Mouse (Mus musculus): ENCODE data around the gene Wdr66. TPM values are rescaled to one million over a fixed set of nuclear protein-coding genes. Genes with fewer than 3 reads are reported as not detected.

Gene Wdr66
- polyA plus RNA-seq, 1 experiment from 2014 or later, result 1.1 TPM

GRCm38 (mm10) chr5:123260698-123261097, 8.8 kb downstream of the Wdr66 start:
- Histone ChIP-seq H3K27me3 (ENCODE audit: control insufficient read depth, insufficient read depth, low read length) (no peaks in the 10 kb centered on the region), H3K9me3 (replicated peaks; ENCODE audit: control insufficient read depth, low read length) (no peaks in the 10 kb centered on the region), H3K4me2 (ENCODE audit: low read depth, low read length) (no peak overlapping the region), H3K27ac (ENCODE audit: low read length) (no peak overlapping the region), H3K4me1 (ENCODE audit: control insufficient read depth, insufficient read depth, low read length) (peaks cover 5% of the 10 kb centered on the region; the same call in 1 of the 2 replicates), H3K4me3 (replicated peaks; ENCODE audit: low read length) (no peak overlapping the region), H3K9ac (ENCODE audit: low read length) (no peak overlapping the region), H3K36me3 (ENCODE audit: control insufficient read depth, insufficient read depth, low read length) (no peaks in the 10 kb centered on the region)
- no peak for ATAC-seq (ENCODE audit: insufficient read depth, low FRiP score)
- WGBS, result 78% methylated on average over 8 of the region's 8 CpGs

DNA sequence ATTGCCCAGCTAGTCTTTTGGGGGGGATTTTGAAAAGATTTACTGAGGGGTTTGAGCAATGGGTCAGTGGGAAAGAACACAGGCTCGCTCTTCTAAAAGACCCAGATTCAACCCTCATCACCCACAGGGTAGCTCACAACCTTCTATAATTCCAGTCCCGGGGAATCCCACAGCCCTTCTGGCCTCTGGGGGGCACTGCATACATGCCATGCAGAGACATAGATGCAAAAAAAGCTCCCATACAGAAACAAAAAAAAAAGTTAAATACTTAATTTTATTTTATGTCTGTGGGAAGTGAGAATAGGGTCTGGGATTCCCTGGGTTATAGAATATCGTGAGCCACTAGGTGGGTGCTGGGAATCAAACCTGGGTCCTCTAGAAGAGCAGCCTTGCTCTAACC, 15.0 kb downstream of the Wdr66 start:
- H3K9ac ChIP-seq (ENCODE audit: low read length), result no peak overlapping the region
- no peaks in the 10 kb centered on the region for H3K36me3 ChIP-seq (ENCODE audit: control insufficient read depth, insufficient read depth, low read length)
- ATAC-seq (ENCODE audit: insufficient read depth, low FRiP score), result no peak
- no peaks in the 10 kb centered on the region for H3K27me3 ChIP-seq (ENCODE audit: control insufficient read depth, insufficient read depth, low read length)
- no peaks in the 10 kb centered on the region for H3K9me3 ChIP-seq (replicated peaks; ENCODE audit: control insufficient read depth, low read length)
- H3K27ac ChIP-seq (ENCODE audit: low read length), result no peak overlapping the region
- no peak overlapping the region for H3K4me3 ChIP-seq (replicated peaks; ENCODE audit: low read length)
- no peaks in the 10 kb centered on the region for H3K4me1 ChIP-seq (ENCODE audit: control insufficient read depth, insufficient read depth, low read length)
- WGBS, result 78% methylated on average over 3 of the region's 3 CpGs
- H3K4me2 ChIP-seq (ENCODE audit: low read depth, low read length), result no peak overlapping the region

- no peaks in the 10 kb centered on the region for H3K4me1 ChIP-seq (ENCODE audit: control insufficient read depth, insufficient read depth, low read length)
- no peak overlapping the region for H3K9ac ChIP-seq (ENCODE audit: low read length)
- no peak overlapping the region for H3K27ac ChIP-seq (ENCODE audit: low read length)
- H3K36me3 ChIP-seq (ENCODE audit: control insufficient read depth, insufficient read depth, low read length), result no peaks in the 10 kb centered on the region
- WGBS, result 82% methylated on average over 28 of the region's 28 CpGs
- no peak overlapping the region for H3K4me3 ChIP-seq (replicated peaks; ENCODE audit: low read length)
- no peak overlapping the region for H3K4me2 ChIP-seq (ENCODE audit: low read depth, low read length)
- H3K27me3 ChIP-seq (ENCODE audit: control insufficient read depth, insufficient read depth, low read length), result no peaks in the 10 kb centered on the region
- ATAC-seq (ENCODE audit: insufficient read depth, low FRiP score), result no peak
- no peaks in the 10 kb centered on the region for H3K9me3 ChIP-seq (replicated peaks; ENCODE audit: control insufficient read depth, low read length)
These were observed 16.9 kb downstream of the Wdr66 start for GRCm38 (mm10) chr5:123268477-123269474.

GRCm38 (mm10) chr5:123270917-123271316, 19.0 kb downstream of the Wdr66 start:
- no peaks in the 10 kb centered on the region for H3K27me3 ChIP-seq (ENCODE audit: control insufficient read depth, insufficient read depth, low read length)
- ATAC-seq (ENCODE audit: insufficient read depth, low FRiP score), result no peak
- H3K9ac ChIP-seq (ENCODE audit: low read length), result no peak overlapping the region
- no peak overlapping the region for H3K27ac ChIP-seq (ENCODE audit: low read length)
- no peak overlapping the region for H3K4me2 ChIP-seq (ENCODE audit: low read depth, low read length)
- WGBS, result 64% methylated on average over 11 of the region's 11 CpGs
- no peaks in the 10 kb centered on the region for H3K36me3 ChIP-seq (ENCODE audit: control insufficient read depth, insufficient read depth, low read length)
- no peaks in the 10 kb centered on the region for H3K9me3 ChIP-seq (replicated peaks; ENCODE audit: control insufficient read depth, low read length)
- no peak overlapping the region for H3K4me3 ChIP-seq (replicated peaks; ENCODE audit: low read length)
- no peaks in the 10 kb centered on the region for H3K4me1 ChIP-seq (ENCODE audit: control insufficient read depth, insufficient read depth, low read length)

DNA sequence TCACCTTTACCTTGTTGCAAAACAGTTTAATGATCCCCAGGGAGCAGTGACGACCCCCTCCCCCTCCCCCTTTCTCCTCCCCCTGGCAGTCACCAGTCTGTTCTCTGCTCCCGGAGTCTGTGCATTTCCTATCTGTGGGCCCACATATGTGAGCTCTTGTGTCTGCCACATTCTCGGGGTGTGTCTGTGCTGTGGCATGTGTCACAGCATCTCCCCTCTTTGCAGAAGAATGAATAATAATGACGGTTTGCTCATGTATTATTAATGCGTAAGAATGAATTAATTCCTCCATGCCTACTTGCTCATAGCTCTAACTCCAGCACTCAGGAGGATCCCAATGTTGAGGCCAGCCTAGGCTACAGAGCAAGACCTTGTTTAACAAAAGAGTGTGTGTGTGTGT, 21.0 kb downstream of the Wdr66 start:
- WGBS, result 78% methylated on average over 5 of the region's 5 CpGs
- H3K4me2 ChIP-seq (ENCODE audit: low read depth, low read length), result no peak overlapping the region
- H3K9ac ChIP-seq (ENCODE audit: low read length), result no peak overlapping the region
- H3K36me3 ChIP-seq (ENCODE audit: control insufficient read depth, insufficient read depth, low read length), result no peaks in the 10 kb centered on the region
- H3K27me3 ChIP-seq (ENCODE audit: control insufficient read depth, insufficient read depth, low read length), result no peaks in the 10 kb centered on the region
- no peak for ATAC-seq (ENCODE audit: insufficient read depth, low FRiP score)
- H3K9me3 ChIP-seq (replicated peaks; ENCODE audit: control insufficient read depth, low read length), result no peaks in the 10 kb centered on the region
- no peaks in the 10 kb centered on the region for H3K4me1 ChIP-seq (ENCODE audit: control insufficient read depth, insufficient read depth, low read length)
- no peak overlapping the region for H3K27ac ChIP-seq (ENCODE audit: low read length)
- no peak overlapping the region for H3K4me3 ChIP-seq (replicated peaks; ENCODE audit: low read length)

DNA sequence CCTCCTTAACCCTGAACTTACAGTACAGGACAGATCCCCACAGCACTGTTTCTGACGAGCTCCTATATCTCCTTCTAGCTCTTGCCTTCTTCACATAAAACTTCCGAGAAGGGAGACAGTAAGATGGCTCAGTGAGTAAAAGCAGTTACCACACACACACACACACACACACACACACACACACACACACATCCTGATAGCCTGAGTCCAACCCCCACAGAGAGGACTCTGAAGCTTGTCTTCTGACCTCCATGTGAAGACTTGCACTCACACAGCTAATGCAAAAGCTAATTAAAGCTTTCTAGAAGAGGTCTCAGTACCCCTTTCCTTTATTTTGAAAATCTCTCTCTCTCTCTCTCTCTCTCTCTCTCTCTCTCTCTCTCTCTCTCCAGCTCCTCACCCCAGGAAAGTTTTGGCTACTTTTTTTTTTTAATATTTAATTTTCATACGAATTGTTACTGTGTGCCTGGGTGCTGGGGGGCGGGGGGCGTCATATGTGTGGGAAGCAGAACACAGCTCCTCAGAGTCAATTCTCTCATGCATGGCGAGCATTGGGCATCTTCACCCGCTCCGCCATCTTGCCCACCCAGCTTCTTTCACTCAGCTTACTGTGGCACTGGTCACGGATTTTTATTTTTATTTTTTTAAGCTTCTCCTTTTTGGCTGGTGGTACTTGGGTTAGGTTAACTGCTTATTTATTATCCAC, 24.9 kb downstream of the Wdr66 start:
- Histone ChIP-seq H3K4me1 (ENCODE audit: control insufficient read depth, insufficient read depth, low read length) (no peaks in the 10 kb centered on the region), H3K27ac (ENCODE audit: low read length) (no peak overlapping the region), H3K9me3 (replicated peaks; ENCODE audit: control insufficient read depth, low read length) (no peaks in the 10 kb centered on the region), H3K27me3 (ENCODE audit: control insufficient read depth, insufficient read depth, low read length) (no peaks in the 10 kb centered on the region), H3K9ac (ENCODE audit: low read length) (no peak overlapping the region), H3K4me2 (ENCODE audit: low read depth, low read length) (no peak overlapping the region), H3K36me3 (ENCODE audit: control insufficient read depth, insufficient read depth, low read length) (no peaks in the 10 kb centered on the region), H3K4me3 (replicated peaks; ENCODE audit: low read length) (no peak overlapping the region)
- ATAC-seq (ENCODE audit: insufficient read depth, low FRiP score), result no peak
- WGBS, result 80% methylated on average over 9 of the region's 9 CpGs

- Histone ChIP-seq H3K9me3 (replicated peaks; ENCODE audit: control insufficient read depth, low read length) (no peaks in the 10 kb centered on the region), H3K27me3 (ENCODE audit: control insufficient read depth, insufficient read depth, low read length) (no peaks in the 10 kb centered on the region), H3K4me2 (ENCODE audit: low read depth, low read length) (no peak overlapping the region), H3K36me3 (ENCODE audit: control insufficient read depth, insufficient read depth, low read length) (no peaks in the 10 kb centered on the region), H3K4me3 (replicated peaks; ENCODE audit: low read length) (no peak overlapping the region), H3K27ac (ENCODE audit: low read length) (no peak overlapping the region), H3K9ac (ENCODE audit: low read length) (no peak overlapping the region), H3K4me1 (ENCODE audit: control insufficient read depth, insufficient read depth, low read length) (no peaks in the 10 kb centered on the region)
- 46% methylated on average over 7 of the region's 7 CpGs for whole genome bisulfite sequencing
- ATAC-seq (ENCODE audit: insufficient read depth, low FRiP score), result no peak
These were observed 25.4 kb downstream of the Wdr66 start for GRCm38 (mm10) chr5:123277342-123277701.

DNA sequence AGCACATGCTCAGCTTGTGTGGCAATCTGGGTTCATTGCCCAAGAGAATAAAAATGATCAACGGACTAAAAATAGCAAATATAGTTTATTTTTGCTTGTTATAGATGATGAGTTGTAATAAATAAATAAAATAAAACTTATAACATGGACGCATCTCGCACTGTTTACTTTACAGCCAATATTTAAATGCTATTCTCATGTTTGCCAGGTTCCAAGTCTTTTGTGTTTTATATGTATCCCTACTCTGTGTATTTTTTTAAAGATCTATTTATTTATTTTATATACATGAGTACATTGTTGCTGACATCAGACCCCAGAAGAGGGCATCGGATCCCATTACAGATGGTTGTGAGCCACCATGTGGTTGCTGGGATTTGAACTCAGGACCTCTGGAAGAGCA, 25.8 kb downstream of the Wdr66 start:
- H3K27ac ChIP-seq (ENCODE audit: low read length), result no peak overlapping the region
- H3K4me2 ChIP-seq (ENCODE audit: low read depth, low read length), result no peak overlapping the region
- no peak for ATAC-seq (ENCODE audit: insufficient read depth, low FRiP score)
- H3K36me3 ChIP-seq (ENCODE audit: control insufficient read depth, insufficient read depth, low read length), result no peaks in the 10 kb centered on the region
- H3K9ac ChIP-seq (ENCODE audit: low read length), result no peak overlapping the region
- WGBS, result 77% methylated on average over 4 of the region's 4 CpGs
- no peaks in the 10 kb centered on the region for H3K4me1 ChIP-seq (ENCODE audit: control insufficient read depth, insufficient read depth, low read length)
- no peak overlapping the region for H3K4me3 ChIP-seq (replicated peaks; ENCODE audit: low read length)
- H3K27me3 ChIP-seq (ENCODE audit: control insufficient read depth, insufficient read depth, low read length), result no peaks in the 10 kb centered on the region
- no peaks in the 10 kb centered on the region for H3K9me3 ChIP-seq (replicated peaks; ENCODE audit: control insufficient read depth, low read length)

DNA sequence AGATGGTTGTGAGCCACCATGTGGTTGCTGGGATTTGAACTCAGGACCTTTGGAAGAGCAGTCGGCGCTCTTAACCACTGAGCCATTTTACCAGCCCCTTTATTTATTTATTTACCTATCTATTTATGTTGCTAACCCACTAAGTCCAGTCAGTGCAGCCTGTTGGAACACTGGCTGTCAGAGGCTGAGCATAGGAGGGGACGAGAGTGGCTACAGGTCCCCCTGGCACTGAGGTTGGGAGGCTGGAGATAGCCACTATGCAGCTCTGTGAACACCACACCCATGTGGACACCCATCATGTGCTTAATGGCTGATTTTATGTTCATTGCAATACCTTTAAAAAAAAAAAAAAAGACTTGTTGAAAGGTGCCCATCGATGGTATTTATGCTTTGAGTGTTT, 27.3 kb downstream of the Wdr66 start:
- H3K9me3 ChIP-seq (replicated peaks; ENCODE audit: control insufficient read depth, low read length), result no peaks in the 10 kb centered on the region
- 85% methylated on average over 4 of the region's 4 CpGs for WGBS
- H3K27me3 ChIP-seq (ENCODE audit: control insufficient read depth, insufficient read depth, low read length), result no peaks in the 10 kb centered on the region
- H3K36me3 ChIP-seq (ENCODE audit: control insufficient read depth, insufficient read depth, low read length), result no peaks in the 10 kb centered on the region
- no peaks in the 10 kb centered on the region for H3K4me1 ChIP-seq (ENCODE audit: control insufficient read depth, insufficient read depth, low read length)
- no peak overlapping the region for H3K4me2 ChIP-seq (ENCODE audit: low read depth, low read length)
- H3K4me3 ChIP-seq (replicated peaks; ENCODE audit: low read length), result no peak overlapping the region
- no peak overlapping the region for H3K9ac ChIP-seq (ENCODE audit: low read length)
- no peak for ATAC-seq (ENCODE audit: insufficient read depth, low FRiP score)
- H3K27ac ChIP-seq (ENCODE audit: low read length), result no peak overlapping the region

All from stomach, embryonic 16.5 days (tissue).